8 mouse cellular contexts compared by ENCODE assay signal in genomic region chr5:130221760-130222145, GRCm38 (mm10). TPM values are rescaled to one million over a fixed set of nuclear protein-coding genes. Genes with fewer than 3 reads are reported as not detected.
A peak's percentile ranks its signal among the peaks of the same experiment; 100 is the strongest.
DNase-seq lines count a peak whose midpoint lies in the region; ATAC-seq and TF ChIP-seq lines count a peak whose summit lies in the region.

No protein-coding gene starts in this region.

- DNase-seq in cerebellum, adult 8-10 months = no peak
- no peak for DNase-seq in spleen, adult 2 months (ENCODE audit: low read depth in 1 of 2, low spot score in 2 of 2)
- DNase-seq in spleen, postnatal 36 days (ENCODE audit: low spot score in 2 of 2) = no peak
- DNase-seq in adrenal gland, adult 18-20 months (ENCODE audit: low spot score in 2 of 2) = no peak
- no peak for DNase-seq in layer of hippocampus, adult 18-20 months (ENCODE audit: low spot score in 2 of 2)

- H3K27ac ChIP-seq in spleen, adult 2 months (ENCODE audit: insufficient read depth, low read length) = peak overlapping the region; percentile 71
- H3K27ac ChIP-seq in intestine, postnatal 0 days (ENCODE audit: low read depth, low read length) = peak overlapping the region; percentile 96
- H3K27ac ChIP-seq in neural tube, embryonic 12.5 days = no peak overlapping the region

- no peaks in the 10 kb centered on the region for H3K9me3 ChIP-seq in intestine, postnatal 0 days (ENCODE audit: control insufficient read depth)
- no peaks in the 10 kb centered on the region for H3K9me3 ChIP-seq in neural tube, embryonic 12.5 days

- peak overlapping the region; percentile 88 for H3K4me3 ChIP-seq in spleen, adult 2 months (ENCODE audit: extremely low read depth, insufficient read depth, insufficient read length)
- peak overlapping the region; percentile 98 for H3K4me3 ChIP-seq in intestine, postnatal 0 days (ENCODE audit: low read depth, low read length)
- peak overlapping the region; percentile 99 for H3K4me3 ChIP-seq in neural tube, embryonic 12.5 days

- H3K4me2 ChIP-seq in intestine, postnatal 0 days (replicated peaks; ENCODE audit: low read depth) = peak overlapping the region; percentile 75
- H3K4me2 ChIP-seq in neural tube, embryonic 12.5 days (replicated peaks) = peak overlapping the region; percentile 70

- WGBS in spleen, adult 2 months = under 1% methylated on average over 10 of the region's 10 CpGs
- 0% methylated on average over 10 of the region's 10 CpGs for WGBS in intestine, postnatal 0 days
- 1% methylated on average over 10 of the region's 10 CpGs for WGBS in neural tube, embryonic 12.5 days

- no peak for TF ChIP-seq POLR2A in spleen, adult 2 months (IDR thresholded peaks at IDR 0.05; ENCODE audit: low read depth, low read length)

- H3K27me3 ChIP-seq in spleen, adult 2 months (ENCODE audit: control insufficient read depth, insufficient read depth, low read length) = no peaks in the 10 kb centered on the region
- H3K27me3 ChIP-seq in intestine, postnatal 0 days (replicated peaks; ENCODE audit: control insufficient read depth, insufficient read depth, low read length) = no peaks in the 10 kb centered on the region
- no peaks in the 10 kb centered on the region for H3K27me3 ChIP-seq in neural tube, embryonic 12.5 days (replicated peaks)

- peak overlapping the region; percentile 99 for H3K9ac ChIP-seq in intestine, postnatal 0 days (ENCODE audit: low read depth, low read length)
- peak overlapping the region; percentile 98 for H3K9ac ChIP-seq in neural tube, embryonic 12.5 days

- ATAC-seq in cerebellum, adult (ENCODE audit: insufficient number of reproducible peaks, low FRiP score, low TSS enrichment) = 0 out of 2 replicates have a peak, but pooled peaks have one; percentile 10
- peak; percentile 9 for ATAC-seq in intestine, postnatal 0 days
- ATAC-seq in neural tube, embryonic 12.5 days (ENCODE audit: low FRiP score, low read depth) = peak; percentile 63

- peaks cover 4% of the 10 kb centered on the region for H3K4me1 ChIP-seq in spleen, adult 2 months (ENCODE audit: control insufficient read depth, insufficient read depth, insufficient read length)
- no peaks in the 10 kb centered on the region for H3K4me1 ChIP-seq in intestine, postnatal 0 days (replicated peaks; ENCODE audit: control insufficient read depth, insufficient read depth, low read length)
- H3K4me1 ChIP-seq in neural tube, embryonic 12.5 days = peaks cover 13% of the 10 kb centered on the region

- TF ChIP-seq CTCF in spleen, adult 2 months (IDR thresholded peaks at IDR 0.05; ENCODE audit: extremely low read depth, insufficient read depth, insufficient read length, insufficient replicate concordance) = no peak
- TF ChIP-seq CTCF in intestine, postnatal 0 days (IDR thresholded peaks at IDR 0.05; ENCODE audit: low read depth) = no peak

- no peaks in the 10 kb centered on the region for H3K36me3 ChIP-seq in spleen, adult 2 months (ENCODE audit: control insufficient read depth, insufficient read depth, low read length)
- no peaks in the 10 kb centered on the region for H3K36me3 ChIP-seq in intestine, postnatal 0 days (ENCODE audit: control insufficient read depth, insufficient read depth)
- H3K36me3 ChIP-seq in neural tube, embryonic 12.5 days = no peaks in the 10 kb centered on the region

RNA-seq across cellular contexts. Expression of gene Tmem248, which starts 4.9 kb away (rescaled TPM):
- 18.6 and 26.9 TPM in 2 replicates for polyA plus RNA-seq in spleen, adult 2 months (2012; rRNA removed)
- 45.7 and 47.0 TPM in 2 replicates for polyA plus RNA-seq in intestine, postnatal 0 days (2015; fragmentation: Nextera tagmentation; extraction: Ambion mirVana)
- polyA plus RNA-seq in neural tube, embryonic 12.5 days (2016; fragmentation: Nextera tagmentation; extraction: Ambion mirVana) = 30.7 and 31.6 TPM in 2 replicates
- total RNA-seq in adrenal gland, adult 18-20 months (2021) = 10 to 100 TPM; 57.9 to 75.8 TPM
- total RNA-seq in layer of hippocampus, adult 18-20 months (2021) = 10 to 100 TPM; 42.3 to 43.3 TPM

RNA-seq across cellular contexts. Expression of gene Sbds, which starts 33.6 kb away (rescaled TPM):
- polyA plus RNA-seq in spleen, adult 2 months (2012; rRNA removed) = 16.9 and 18.7 TPM in 2 replicates
- polyA plus RNA-seq in intestine, postnatal 0 days (2015; fragmentation: Nextera tagmentation; extraction: Ambion mirVana) = 97.7 and 105 TPM in 2 replicates
- 75.5 and 76.7 TPM in 2 replicates for polyA plus RNA-seq in neural tube, embryonic 12.5 days (2016; fragmentation: Nextera tagmentation; extraction: Ambion mirVana)
- 100 to 1,000 TPM; 119 to 126 TPM for total RNA-seq in adrenal gland, adult 18-20 months (2021)
- 10 to 100 TPM; 83.1 to 83.6 TPM for total RNA-seq in layer of hippocampus, adult 18-20 months (2021)

RNA-seq across cellular contexts. Expression of gene Tyw1, which starts 33.7 kb away (rescaled TPM):
- polyA plus RNA-seq in spleen, adult 2 months (2012; rRNA removed) = 7.9 and 9.0 TPM in 2 replicates
- polyA plus RNA-seq in intestine, postnatal 0 days (2015; fragmentation: Nextera tagmentation; extraction: Ambion mirVana) = 12.0 and 15.0 TPM in 2 replicates
- 27.7 and 29.5 TPM in 2 replicates for polyA plus RNA-seq in neural tube, embryonic 12.5 days (2016; fragmentation: Nextera tagmentation; extraction: Ambion mirVana)
- 10 to 100 TPM; 21.1 to 27.8 TPM for total RNA-seq in adrenal gland, adult 18-20 months (2021)
- total RNA-seq in layer of hippocampus, adult 18-20 months (2021) = 10 to 100 TPM; 16.1 to 16.6 TPM

RNA-seq across cellular contexts. Expression of gene Rabgef1, which starts 50.2 kb away (rescaled TPM):
- 16.4 and 17.6 TPM in 2 replicates for polyA plus RNA-seq in spleen, adult 2 months (2012; rRNA removed)
- 21.1 and 21.9 TPM in 2 replicates for polyA plus RNA-seq in intestine, postnatal 0 days (2015; fragmentation: Nextera tagmentation; extraction: Ambion mirVana)
- 34.3 and 35.2 TPM in 2 replicates for polyA plus RNA-seq in neural tube, embryonic 12.5 days (2016; fragmentation: Nextera tagmentation; extraction: Ambion mirVana)
- total RNA-seq in adrenal gland, adult 18-20 months (2021) = 10 to 100 TPM; 34.7 to 58.1 TPM
- 10 to 100 TPM; 53.2 TPM for total RNA-seq in layer of hippocampus, adult 18-20 months (2021)

Comparison
In these comparisons a context has a peak if more than half of its experiments do, and no peak if none do; other contexts are left out.
1. ATAC-seq: peak in every context shown above with its lines; median percentile 63 in neural tube, embryonic 12.5 days; 10 in cerebellum, adult; 9 in intestine, postnatal 0 days.